Comparison of ENCODE assay signal across 17 mouse cellular contexts in genomic region chr2:25065537-25065936, GRCm38 (mm10). TPM values are rescaled to one million over a fixed set of nuclear protein-coding genes. Genes with fewer than 3 reads are reported as not detected.
"Had no signal": no experiment of that assay in that cellular context is flagged by ENCODE, and none has a peak within 500 bp of the region (broad histone marks: within the 10 kb centered on the region; RNA-seq: fewer than 3 reads in every experiment).

No protein-coding gene starts in this region.

- ATAC-seq: midbrain, embryonic 13.5 days; midbrain, embryonic 15.5 days had no signal

- H3K4me1 ChIP-seq: midbrain, embryonic 13.5 days; midbrain, embryonic 15.5 days; neural tube, embryonic 12.5 days; stomach, embryonic 15.5 days had no signal

- DNase-seq: lung, adult 18-20 months; lung, embryonic 14.5 days; lung, postnatal 10 days; right cerebral cortex, postnatal 14 days; thymus, adult 2 months; thymus, postnatal 25 days; thymus, postnatal 4 days had no signal

- H3K4me3 ChIP-seq: midbrain, embryonic 13.5 days; midbrain, embryonic 15.5 days; neural tube, embryonic 12.5 days; stomach, embryonic 15.5 days had no signal

- H3K9ac ChIP-seq: lung, embryonic 14.5 days; midbrain, embryonic 13.5 days; midbrain, embryonic 15.5 days; neural tube, embryonic 12.5 days; stomach, embryonic 15.5 days had no signal

- H3K9me3 ChIP-seq: midbrain, embryonic 13.5 days; midbrain, embryonic 15.5 days; neural tube, embryonic 12.5 days; stomach, embryonic 15.5 days had no signal

- H3K27me3 ChIP-seq: midbrain, embryonic 13.5 days; midbrain, embryonic 15.5 days; neural tube, embryonic 12.5 days; stomach, embryonic 15.5 days had no signal

- H3K27ac ChIP-seq: midbrain, embryonic 13.5 days; midbrain, embryonic 15.5 days; neural tube, embryonic 12.5 days; stomach, embryonic 15.5 days; stomach, postnatal 0 days had no signal

RNA-seq across cellular contexts. Expression of gene Entpd8, which starts 14.6 kb away (rescaled TPM):
- total RNA-seq: midbrain, postnatal 0 days; monocyte, adult 5-6 weeks; neutrophil, adult 5-6 weeks had no signal
- polyA plus RNA-seq: lung, embryonic 14.5 days; midbrain, embryonic 11.5 days; midbrain, embryonic 13.5 days; midbrain, embryonic 15.5 days; midbrain, postnatal 0 days; neural tube, embryonic 12.5 days had no signal

RNA-seq across cellular contexts. Expression of gene Noxa1, which starts 29.4 kb away (rescaled TPM):
- total RNA-seq: midbrain, postnatal 0 days; monocyte, adult 5-6 weeks; neutrophil, adult 5-6 weeks had no signal
- polyA plus RNA-seq: midbrain, embryonic 11.5 days; midbrain, embryonic 15.5 days; midbrain, postnatal 0 days; neural tube, embryonic 12.5 days; neural tube, embryonic 14.5 days had no signal
